Mouse (Mus musculus) small intestine, adult 10 weeks (tissue): Measurements from ENCODE around the gene Hist1h2af. TPM values are rescaled to one million over a fixed set of nuclear protein-coding genes. Genes with fewer than 3 reads are reported as not detected.

Experiments used
- polyA plus RNA-seq: library from polyadenylated mRNA; stranded (reverse); fragments of 350-450 nt; fragmentation: Illumina TruSeq; extraction: RNeasy Lipid Tissue Mini Kit (QIAGEN cat#74804); gene quantifications from one replicate; pipeline ENCODE4 v1.2.3, GENCODE M21; 2014; ENCODE audit warnings: low replicate concordance

The Hist1h2af gene
- polyA plus RNA-seq, 1 experiment from 2014 or later, result not detected

Other genes with a start within 250 kb of the Hist1h2af start
- gene Zfp322a, start 164.7 kb upstream of the Hist1h2af start, polyA plus RNA-seq, result 62.6 TPM
- 1.4 TPM for gene Abt1, start 110.0 kb upstream of the Hist1h2af start, polyA plus RNA-seq
- not detected for gene Btn1a1, start 68.0 kb upstream of the Hist1h2af start, polyA plus RNA-seq
- gene Btn2a2, start 45.0 kb upstream of the Hist1h2af start, polyA plus RNA-seq, result not detected
- gene Hist1h4h, start 2.9 kb upstream of the Hist1h2af start, polyA plus RNA-seq, result not detected
- gene Hist1h3g, start 1.5 kb downstream of the Hist1h2af start, polyA plus RNA-seq, result not detected
- 0.59 TPM for gene Hist1h2bh, start 9.5 kb downstream of the Hist1h2af start, polyA plus RNA-seq
- gene Hist1h3f, start 10.1 kb downstream of the Hist1h2af start, polyA plus RNA-seq, result not detected
- gene Hist1h4f, start 17.7 kb downstream of the Hist1h2af start, polyA plus RNA-seq, result not detected
- 0.52 TPM for gene Hist1h1d, start 19.4 kb downstream of the Hist1h2af start, polyA plus RNA-seq
- gene Hist1h3e, start 28.5 kb downstream of the Hist1h2af start, polyA plus RNA-seq, result 0.56 TPM
- 0.97 TPM for gene Hist1h2ae, start 37.3 kb downstream of the Hist1h2af start, polyA plus RNA-seq
- gene Hist1h2bg, start 37.5 kb downstream of the Hist1h2af start, polyA plus RNA-seq, result 0.85 TPM
- not detected for gene Hist1h2bf, start 40.3 kb downstream of the Hist1h2af start, polyA plus RNA-seq
- not detected for gene Hist1h2ad, start 40.5 kb downstream of the Hist1h2af start, polyA plus RNA-seq
- gene Hist1h3d, start 41.9 kb downstream of the Hist1h2af start, polyA plus RNA-seq, result 1.4 TPM
- gene Hist1h4d, start 47.7 kb downstream of the Hist1h2af start, polyA plus RNA-seq, result 0.67 TPM
- gene Hist1h2be, start 87.2 kb downstream of the Hist1h2af start, polyA plus RNA-seq, result 2.2 TPM
- gene Hist1h1e, start 88.7 kb downstream of the Hist1h2af start, polyA plus RNA-seq, result 0.30 TPM
- 1.2 TPM for gene Hist1h2ac, start 150.0 kb downstream of the Hist1h2af start, polyA plus RNA-seq
- gene Hist1h2bc, start 150.3 kb downstream of the Hist1h2af start, polyA plus RNA-seq, result 239 TPM
- gene Hist1h1t, start 161.9 kb downstream of the Hist1h2af start, polyA plus RNA-seq, result not detected
- gene Hist1h4c, start 164.5 kb downstream of the Hist1h2af start, polyA plus RNA-seq, result 1.6 TPM
- gene Hfe, start 176.9 kb downstream of the Hist1h2af start, polyA plus RNA-seq, result 13.5 TPM
- 15.6 TPM for gene Hist1h1c, start 204.9 kb downstream of the Hist1h2af start, polyA plus RNA-seq
- not detected for gene Hist1h3c, start 211.7 kb downstream of the Hist1h2af start, polyA plus RNA-seq
- gene Hist1h2bb, start 212.8 kb downstream of the Hist1h2af start, polyA plus RNA-seq, result not detected
- not detected for gene Hist1h2ab, start 217.2 kb downstream of the Hist1h2af start, polyA plus RNA-seq
- gene Hist1h3b, start 218.4 kb downstream of the Hist1h2af start, polyA plus RNA-seq, result not detected
- gene Hist1h4b, start 223.1 kb downstream of the Hist1h2af start, polyA plus RNA-seq, result not detected
- not detected for gene Hist1h4a, start 227.3 kb downstream of the Hist1h2af start, polyA plus RNA-seq
- gene Hist1h3a, start 228.5 kb downstream of the Hist1h2af start, polyA plus RNA-seq, result not detected
- gene Hist1h1a, start 229.8 kb downstream of the Hist1h2af start, polyA plus RNA-seq, result not detected
- gene Trim38, start 236.0 kb downstream of the Hist1h2af start, polyA plus RNA-seq, result 67.0 TPM